Mouse (Mus musculus): ENCODE results near the gene Mrps11. TPM values are rescaled to one million over a fixed set of nuclear protein-coding genes. Genes with fewer than 3 reads are reported as not detected.

Gene Mrps11
- polyA plus RNA-seq, 1 experiment from 2014 or later = 32.1 TPM

DNA sequence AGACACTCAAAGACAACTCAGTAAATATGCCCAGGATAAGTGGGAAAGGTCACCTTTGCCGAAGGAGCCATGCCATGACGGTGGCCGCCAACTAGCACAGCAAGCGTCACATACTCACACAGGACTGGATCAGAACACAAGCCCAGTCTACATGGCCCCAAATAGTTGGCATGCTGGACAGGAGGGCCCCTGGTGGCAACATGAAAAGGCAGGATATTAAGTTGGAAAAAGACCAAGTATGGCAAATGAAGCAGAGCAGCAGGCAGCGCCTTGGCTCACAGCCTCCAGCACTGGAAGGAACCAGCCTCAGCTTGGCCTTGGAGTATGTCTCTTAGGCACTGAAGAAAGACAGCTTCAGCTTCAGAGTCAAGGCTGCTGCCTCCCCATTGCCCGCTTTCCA, 30.9 kb downstream of the Mrps11 start:
- no peak overlapping the region for H3K27ac ChIP-seq (ENCODE audit: low read length)
- ATAC-seq (ENCODE audit: low read depth) = no peak
- H3K9me3 ChIP-seq (replicated peaks; ENCODE audit: control insufficient read depth, low read length) = no peaks in the 10 kb centered on the region
- no peak overlapping the region for H3K9ac ChIP-seq (ENCODE audit: low read depth, low read length)
- WGBS (ENCODE audit: insufficient replicate concordance) = 78% methylated on average over 6 of the region's 6 CpGs
- H3K4me3 ChIP-seq (ENCODE audit: low read depth, low read length) = no peak overlapping the region
- H3K27me3 ChIP-seq (ENCODE audit: control insufficient read depth, insufficient read depth, low read depth, low read length) = no peaks in the 10 kb centered on the region
- H3K36me3 ChIP-seq (ENCODE audit: control insufficient read depth, insufficient read depth) = no peaks in the 10 kb centered on the region
- H3K4me2 ChIP-seq (ENCODE audit: low read depth, low read length) = no peak overlapping the region
- H3K4me1 ChIP-seq (ENCODE audit: control insufficient read depth, low read depth, low read length) = peaks cover 5% of the 10 kb centered on the region

GRCm38 (mm10) chr7:78814766-78815165, 31.8 kb downstream of the Mrps11 start:
- ATAC-seq (ENCODE audit: low read depth) = no peak
- no peaks in the 10 kb centered on the region for H3K36me3 ChIP-seq (ENCODE audit: control insufficient read depth, insufficient read depth)
- H3K4me1 ChIP-seq (ENCODE audit: control insufficient read depth, low read depth, low read length) = peaks cover 5% of the 10 kb centered on the region

GRCm38 (mm10) chr7:78818336-78818735, 35.4 kb downstream of the Mrps11 start:
- no peak for ATAC-seq (ENCODE audit: low read depth)
- WGBS (ENCODE audit: insufficient replicate concordance) = 40% methylated on average over 12 of the region's 12 CpGs

More at GRCm38 (mm10) chr7:78814766-78815165, 31.8 kb downstream of the Mrps11 start:
- H3K27ac ChIP-seq (ENCODE audit: low read length) = no peak overlapping the region
- no peak overlapping the region for H3K4me3 ChIP-seq (ENCODE audit: low read depth, low read length)
- no peak overlapping the region for H3K4me2 ChIP-seq (ENCODE audit: low read depth, low read length)
- no peaks in the 10 kb centered on the region for H3K9me3 ChIP-seq (replicated peaks; ENCODE audit: control insufficient read depth, low read length)
- H3K9ac ChIP-seq (ENCODE audit: low read depth, low read length) = no peak overlapping the region
- no peaks in the 10 kb centered on the region for H3K27me3 ChIP-seq (ENCODE audit: control insufficient read depth, insufficient read depth, low read depth, low read length)

GRCm38 (mm10) chr7:78826682-78827385, 43.9 kb downstream of the Mrps11 start:
- Histone ChIP-seq H3K9me3 (replicated peaks; ENCODE audit: control insufficient read depth, low read length) (no peaks in the 10 kb centered on the region), H3K27me3 (ENCODE audit: control insufficient read depth, insufficient read depth, low read depth, low read length) (no peaks in the 10 kb centered on the region), H3K4me3 (ENCODE audit: low read depth, low read length) (no peak overlapping the region), H3K4me1 (ENCODE audit: control insufficient read depth, low read depth, low read length) (no peaks in the 10 kb centered on the region), H3K9ac (ENCODE audit: low read depth, low read length) (no peak overlapping the region), H3K4me2 (ENCODE audit: low read depth, low read length) (no peak overlapping the region), H3K27ac (ENCODE audit: low read length) (no peak overlapping the region), H3K36me3 (ENCODE audit: control insufficient read depth, insufficient read depth) (peaks cover 2% of the 10 kb centered on the region; the same call in 1 of the 2 replicates)
- WGBS (ENCODE audit: insufficient replicate concordance) = 69% methylated on average over 9 of the region's 9 CpGs
- no peak for ATAC-seq (ENCODE audit: low read depth)

More at GRCm38 (mm10) chr7:78818336-78818735, 35.4 kb downstream of the Mrps11 start:
- Histone ChIP-seq H3K27me3 (ENCODE audit: control insufficient read depth, insufficient read depth, low read depth, low read length) (no peaks in the 10 kb centered on the region), H3K4me1 (ENCODE audit: control insufficient read depth, low read depth, low read length) (peaks cover 5% of the 10 kb centered on the region), H3K4me2 (ENCODE audit: low read depth, low read length) (no peak overlapping the region), H3K9me3 (replicated peaks; ENCODE audit: control insufficient read depth, low read length) (no peaks in the 10 kb centered on the region), H3K9ac (ENCODE audit: low read depth, low read length) (no peak overlapping the region), H3K27ac (ENCODE audit: low read length) (no peak overlapping the region), H3K36me3 (ENCODE audit: control insufficient read depth, insufficient read depth) (no peaks in the 10 kb centered on the region), H3K4me3 (ENCODE audit: low read depth, low read length) (no peak overlapping the region)

- Histone ChIP-seq H3K9ac (ENCODE audit: low read depth, low read length) (no peak overlapping the region), H3K36me3 (ENCODE audit: control insufficient read depth, insufficient read depth) (peaks cover 2% of the 10 kb centered on the region; the same call in 1 of the 2 replicates), H3K4me1 (ENCODE audit: control insufficient read depth, low read depth, low read length) (no peaks in the 10 kb centered on the region), H3K27me3 (ENCODE audit: control insufficient read depth, insufficient read depth, low read depth, low read length) (no peaks in the 10 kb centered on the region), H3K27ac (ENCODE audit: low read length) (no peak overlapping the region), H3K4me2 (ENCODE audit: low read depth, low read length) (no peak overlapping the region), H3K9me3 (replicated peaks; ENCODE audit: control insufficient read depth, low read length) (no peaks in the 10 kb centered on the region), H3K4me3 (ENCODE audit: low read depth, low read length) (no peak overlapping the region)
- 71% methylated on average over 14 of the region's 14 CpGs for WGBS (ENCODE audit: insufficient replicate concordance)
- ATAC-seq (ENCODE audit: low read depth) = peak; percentile 60
Observed at GRCm38 (mm10) chr7:78827749-78828362, 44.9 kb downstream of the Mrps11 start.

DNA sequence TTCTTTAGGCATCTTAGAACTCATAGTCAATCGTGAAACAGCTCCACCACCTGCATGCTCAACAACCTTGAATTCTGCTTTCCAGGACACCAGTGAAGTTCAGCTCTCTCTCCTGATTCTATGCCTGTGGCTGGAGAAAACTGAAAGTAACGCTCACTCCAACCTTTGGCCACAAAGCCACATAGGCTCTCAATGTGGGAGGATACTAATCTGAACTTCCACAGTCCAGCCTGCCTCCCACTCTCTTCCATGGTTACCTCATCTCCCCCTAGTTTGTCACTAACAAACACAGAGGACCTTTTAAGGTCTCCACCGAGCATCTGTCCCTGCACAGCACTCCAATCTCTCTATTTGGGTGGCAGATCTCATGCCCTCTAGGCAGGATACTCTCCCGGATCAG, 52.7 kb downstream of the Mrps11 start:
- H3K27ac ChIP-seq (ENCODE audit: low read length) = no peak overlapping the region
- H3K4me2 ChIP-seq (ENCODE audit: low read depth, low read length) = no peak overlapping the region
- H3K4me1 ChIP-seq (ENCODE audit: control insufficient read depth, low read depth, low read length) = no peaks in the 10 kb centered on the region
- ATAC-seq (ENCODE audit: low read depth) = peak; percentile 51
- 72% methylated on average over 4 of the region's 4 CpGs for WGBS (ENCODE audit: insufficient replicate concordance)
- H3K4me3 ChIP-seq (ENCODE audit: low read depth, low read length) = no peak overlapping the region
- H3K36me3 ChIP-seq (ENCODE audit: control insufficient read depth, insufficient read depth) = peaks cover 5% of the 10 kb centered on the region
- H3K27me3 ChIP-seq (ENCODE audit: control insufficient read depth, insufficient read depth, low read depth, low read length) = no peaks in the 10 kb centered on the region
- H3K9me3 ChIP-seq (replicated peaks; ENCODE audit: control insufficient read depth, low read length) = no peaks in the 10 kb centered on the region
- H3K9ac ChIP-seq (ENCODE audit: low read depth, low read length) = no peak overlapping the region

DNA sequence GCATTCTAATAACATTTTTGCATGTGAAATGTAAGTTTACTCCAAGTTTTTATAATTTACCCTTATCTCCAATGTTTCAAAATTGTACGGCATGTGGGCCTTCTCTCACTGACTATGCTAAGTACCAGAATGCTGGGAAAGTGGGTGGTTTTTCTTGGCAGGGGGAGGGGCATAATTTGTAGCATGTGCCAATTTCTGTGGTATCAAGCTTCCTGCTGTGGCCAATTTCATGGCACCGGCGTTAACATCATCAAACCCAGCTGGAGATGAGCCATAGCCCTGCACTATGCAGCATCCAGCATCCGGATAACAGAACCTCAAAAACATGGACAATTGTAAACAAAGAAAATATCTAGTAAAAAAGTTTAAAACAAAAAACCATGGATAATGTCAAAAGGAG, 54.3 kb downstream of the Mrps11 start:
- H3K27ac ChIP-seq (ENCODE audit: low read length) = no peak overlapping the region
- no peaks in the 10 kb centered on the region for H3K4me1 ChIP-seq (ENCODE audit: control insufficient read depth, low read depth, low read length)
- ATAC-seq (ENCODE audit: low read depth) = no peak
- WGBS (ENCODE audit: insufficient replicate concordance) = 64% methylated on average over 4 of the region's 4 CpGs
- H3K4me3 ChIP-seq (ENCODE audit: low read depth, low read length) = no peak overlapping the region
- no peaks in the 10 kb centered on the region for H3K9me3 ChIP-seq (replicated peaks; ENCODE audit: control insufficient read depth, low read length)
- no peak overlapping the region for H3K9ac ChIP-seq (ENCODE audit: low read depth, low read length)
- H3K36me3 ChIP-seq (ENCODE audit: control insufficient read depth, insufficient read depth) = peaks cover 5% of the 10 kb centered on the region
- no peaks in the 10 kb centered on the region for H3K27me3 ChIP-seq (ENCODE audit: control insufficient read depth, insufficient read depth, low read depth, low read length)
- no peak overlapping the region for H3K4me2 ChIP-seq (ENCODE audit: low read depth, low read length)

DNA sequence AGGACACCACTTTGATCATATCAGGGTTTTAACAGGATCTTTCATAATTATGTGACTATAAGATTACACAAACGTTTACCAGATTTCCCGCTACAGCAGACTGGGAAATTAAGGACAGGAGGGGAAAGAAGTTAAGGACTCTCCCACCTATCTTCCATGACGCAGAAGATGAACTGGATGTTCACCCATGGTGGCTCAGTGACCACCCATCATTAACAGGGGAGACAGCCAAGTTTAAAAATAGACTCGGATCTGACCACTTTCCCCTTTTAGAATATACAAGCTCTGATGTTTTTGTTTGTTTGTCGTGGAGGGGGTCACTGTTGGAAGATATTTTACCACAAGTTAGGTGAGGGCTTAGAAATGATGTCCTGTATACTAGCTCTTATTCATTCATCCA, 58.7 kb downstream of the Mrps11 start:
- H3K4me2 ChIP-seq (ENCODE audit: low read depth, low read length) = no peak overlapping the region
- peaks cover 17% of the 10 kb centered on the region for H3K36me3 ChIP-seq (ENCODE audit: control insufficient read depth, insufficient read depth)
- H3K9ac ChIP-seq (ENCODE audit: low read depth, low read length) = no peak overlapping the region
- no peaks in the 10 kb centered on the region for H3K9me3 ChIP-seq (replicated peaks; ENCODE audit: control insufficient read depth, low read length)
- WGBS (ENCODE audit: insufficient replicate concordance) = 70% methylated on average over 5 of the region's 5 CpGs
- H3K27ac ChIP-seq (ENCODE audit: low read length) = no peak overlapping the region
- ATAC-seq (ENCODE audit: low read depth) = no peak
- peaks cover 8% of the 10 kb centered on the region for H3K4me1 ChIP-seq (ENCODE audit: control insufficient read depth, low read depth, low read length)
- H3K4me3 ChIP-seq (ENCODE audit: low read depth, low read length) = no peak overlapping the region
- no peaks in the 10 kb centered on the region for H3K27me3 ChIP-seq (ENCODE audit: control insufficient read depth, insufficient read depth, low read depth, low read length)
